Mouse (Mus musculus) gastrocnemius, postnatal 14 days (tissue): Measurements from ENCODE around the gene Pde4c. TPM values are rescaled to one million over a fixed set of nuclear protein-coding genes. Genes with fewer than 3 reads are reported as not detected.
A peak's percentile ranks its signal among the peaks of the same experiment; 100 is the strongest.

ENCODE experiments used
- DNase-seq: peaks from one replicate; pipeline ENCODE4 v3.0.0; 2021; ENCODE audit warnings: mixed read lengths
- intact Hi-C: fragments of 180-260 bp; cut with DNase I; formaldehyde crosslinking; loops from one replicate; pipeline ENCODE4 v1.15.1; 2025; ENCODE audit warnings: low total_unique reads
- total RNA-seq, 2 experiments: library from RNA; stranded (reverse); gene quantifications; 2 replicates each; pipeline ENCODE4 v1.2.3; 2021

The Pde4c gene
- total RNA-seq, 2 experiments from 2014 or later = 2.9 to 3.4 TPM

DNA sequence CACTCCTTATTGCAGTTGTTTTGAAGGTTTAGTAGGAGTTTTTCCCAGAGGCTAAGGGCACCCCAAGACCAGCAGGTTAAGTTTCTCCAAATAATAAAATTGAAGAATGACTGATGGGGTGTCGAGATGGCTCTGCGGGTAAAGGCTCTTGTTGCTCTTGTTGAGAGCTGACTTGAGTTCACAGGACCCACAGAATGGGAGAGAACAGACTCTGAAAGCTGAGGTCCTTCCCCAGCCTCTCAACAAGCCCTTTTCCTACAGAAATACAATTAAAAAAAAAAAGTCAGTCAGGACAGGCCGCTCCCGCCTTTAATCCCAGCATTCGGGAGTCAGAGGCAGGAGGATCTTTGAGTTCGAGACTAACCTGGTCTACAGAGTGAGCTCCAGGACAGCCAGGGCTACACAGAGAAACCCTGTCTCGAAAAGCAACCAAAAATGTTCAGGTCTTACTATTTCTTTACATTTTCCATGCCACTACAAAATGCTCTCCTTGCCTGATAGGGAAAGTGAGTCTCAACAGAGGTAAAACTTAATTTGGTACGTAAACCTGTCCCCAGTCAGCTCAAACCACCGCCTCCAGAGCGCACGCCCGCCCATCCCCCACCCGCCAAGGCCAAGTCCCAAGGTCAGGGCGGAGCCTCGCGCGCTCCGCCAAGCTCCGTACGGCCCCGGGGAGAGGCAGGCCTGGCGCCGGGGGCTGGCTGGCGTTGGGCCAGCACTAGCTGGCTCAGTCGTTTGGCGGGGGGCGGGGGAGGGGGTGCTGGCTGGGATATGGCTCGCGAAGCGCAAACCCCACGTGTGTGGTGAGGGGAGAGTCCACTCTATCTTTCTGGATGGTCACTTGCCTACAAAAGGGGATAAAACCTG, 27.3 kb upstream of the Pde4c start:
- intact Hi-C loops = no loop called here
- DNase-seq = peak; percentile 80

- DNase-seq = no peak
- intact Hi-C loops = no loop called here
Observed at GRCm38 (mm10) chr8:70696946-70697345, 26.6 kb upstream of the Pde4c start.

- intact Hi-C loops = no loop called here
- DNase-seq = no peak
Observed at GRCm38 (mm10) chr8:70697366-70698250, 25.9 kb upstream of the Pde4c start.

DNA sequence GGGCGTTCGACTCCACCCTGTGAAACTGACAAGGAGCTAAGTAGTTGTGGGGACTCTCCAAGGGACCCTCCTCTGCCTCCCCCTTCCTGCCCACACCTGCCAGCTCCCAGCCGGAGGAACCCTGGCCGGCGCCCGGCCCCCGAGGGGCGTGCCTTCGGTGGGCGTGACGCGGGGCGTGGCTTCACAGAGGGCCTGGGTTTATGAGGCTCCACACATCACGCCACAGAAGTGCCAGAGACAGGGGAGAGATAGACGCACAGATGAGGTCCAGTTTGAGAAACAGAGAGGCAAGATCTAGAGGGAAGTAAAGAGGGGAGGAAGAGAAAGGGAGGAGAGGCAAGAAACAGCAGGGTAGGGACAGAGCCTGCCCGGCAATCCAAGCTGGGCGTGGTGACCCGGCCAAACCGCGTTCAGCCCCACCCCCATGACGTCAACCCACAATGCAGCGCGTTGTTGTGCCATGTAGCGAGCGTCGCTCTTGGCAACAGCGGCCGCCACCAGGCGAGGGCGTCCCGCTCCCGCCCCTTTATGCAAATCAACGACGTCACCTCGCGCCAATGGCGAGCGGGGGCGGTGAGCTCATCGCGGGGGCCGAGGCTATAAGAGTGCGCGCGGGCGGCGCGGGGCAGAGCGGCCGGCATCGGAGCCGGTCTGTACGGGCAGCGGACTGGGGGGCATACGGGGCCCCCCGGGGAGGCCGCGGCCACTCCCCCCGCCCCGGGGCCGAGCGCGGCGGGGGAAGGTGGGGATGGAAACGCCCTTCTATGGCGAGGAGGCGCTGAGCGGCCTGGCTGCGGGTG, 25.0 kb upstream of the Pde4c start, which contains the start of gene Jund:
Gene Jund (plus strand): TSS at position 640 of the 800 bp plus-strand sequence.
- DNase-seq = peak; percentile 99
- intact Hi-C loops = no loop called here

GRCm38 (mm10) chr8:70699116-70699833, 24.2 kb upstream of the Pde4c start:
- intact Hi-C loops = no loop called here
- DNase-seq = peak; percentile 62

DNA sequence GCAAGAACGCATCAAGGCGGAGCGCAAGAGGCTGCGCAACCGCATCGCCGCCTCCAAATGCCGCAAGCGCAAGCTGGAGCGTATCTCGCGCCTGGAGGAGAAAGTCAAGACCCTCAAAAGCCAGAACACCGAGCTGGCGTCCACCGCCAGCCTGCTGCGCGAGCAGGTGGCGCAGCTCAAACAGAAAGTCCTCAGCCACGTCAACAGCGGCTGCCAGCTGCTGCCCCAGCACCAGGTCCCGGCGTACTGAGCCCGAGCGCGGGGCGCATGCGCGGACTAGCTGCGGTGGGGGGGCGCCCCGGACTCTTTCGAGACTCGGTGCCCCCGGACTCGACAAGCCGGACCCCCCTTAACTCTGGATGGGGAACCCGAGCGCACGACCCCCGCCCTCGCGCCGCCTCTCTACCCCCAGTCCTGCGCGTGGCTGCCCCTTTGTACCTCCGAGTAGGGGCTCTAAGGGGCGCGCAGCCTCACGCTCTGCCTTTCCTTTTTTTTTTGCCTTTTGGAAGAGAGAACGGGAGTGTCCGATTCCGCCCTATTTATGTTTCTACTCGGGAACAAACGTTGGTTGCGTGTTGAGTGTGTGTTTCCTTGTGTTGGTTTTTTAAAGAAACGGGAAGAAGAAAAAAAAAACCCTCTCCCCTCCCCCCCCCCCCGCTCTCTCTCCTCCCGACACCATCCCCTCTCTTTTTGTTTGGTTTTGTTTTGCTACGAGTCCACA, 23.5 kb upstream of the Pde4c start:
- intact Hi-C loops = loop anchor here (5.0 to 10.0 kb wide), 2 partner anchors 33 to 75 kb away; no protein-coding TSS in a partner anchor
- DNase-seq = peak; percentile 83

- peak; percentile 91 for DNase-seq
- intact Hi-C loops = loop anchor here (5.0 to 10.0 kb wide), 2 partner anchors 33 to 76 kb away; no protein-coding TSS in a partner anchor
Observed at GRCm38 (mm10) chr8:70700555-70700922, 23.0 kb upstream of the Pde4c start.

DNA sequence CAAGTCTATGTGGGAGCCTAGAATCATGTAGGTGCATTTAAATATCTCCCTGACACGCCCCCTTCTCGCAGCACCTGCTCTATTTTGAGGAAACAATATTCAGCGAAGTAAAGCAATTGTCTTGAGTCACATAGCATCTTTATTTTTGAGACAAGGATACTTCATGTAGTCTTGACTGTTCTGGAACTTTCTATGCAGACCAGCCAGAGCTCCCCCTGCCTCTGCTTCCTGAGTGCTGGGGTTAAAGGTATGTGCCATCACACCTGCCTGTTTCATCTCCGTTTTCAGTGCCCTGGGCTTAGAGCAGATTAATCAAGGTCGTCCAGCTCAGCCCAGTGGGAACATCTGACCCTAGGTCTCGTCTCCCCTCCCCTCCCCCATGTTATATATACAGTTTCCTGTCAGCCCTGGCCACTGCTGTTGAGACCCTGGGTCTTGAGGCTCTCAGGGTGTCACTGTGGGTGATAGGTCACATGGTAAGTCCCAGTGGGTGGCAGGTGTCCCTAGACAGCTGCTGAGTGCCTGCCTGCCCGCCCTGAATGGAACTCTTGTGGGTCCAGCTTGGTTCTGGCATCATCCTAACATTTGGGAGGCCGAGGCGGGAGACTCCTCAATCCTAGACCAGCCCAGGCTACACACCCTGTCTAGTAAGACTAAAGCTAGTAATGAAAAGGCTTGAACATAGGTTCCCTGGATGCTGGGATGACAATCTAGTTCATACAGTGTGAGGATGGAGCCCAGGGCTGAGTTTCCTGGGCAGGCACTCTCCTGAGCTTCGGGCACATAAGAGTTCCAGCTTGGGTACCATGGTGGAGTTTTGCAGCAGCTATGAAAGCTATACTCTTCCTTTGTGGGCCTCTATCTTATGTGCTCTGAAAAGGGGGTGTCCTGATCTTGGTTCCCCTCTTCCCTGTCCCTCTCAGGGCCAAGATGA, 22.2 kb upstream of the Pde4c start:
- no peak for DNase-seq
- intact Hi-C loops = loop anchor here (5.0 to 10.0 kb wide), 2 partner anchors 34 to 77 kb away; no protein-coding TSS in a partner anchor

- intact Hi-C loops = loop anchor here (5.0 to 10.0 kb wide), 2 partner anchors 35 to 77 kb away; no protein-coding TSS in a partner anchor
- DNase-seq = no peak
Observed at GRCm38 (mm10) chr8:70701982-70702841, 21.3 kb upstream of the Pde4c start.

DNA sequence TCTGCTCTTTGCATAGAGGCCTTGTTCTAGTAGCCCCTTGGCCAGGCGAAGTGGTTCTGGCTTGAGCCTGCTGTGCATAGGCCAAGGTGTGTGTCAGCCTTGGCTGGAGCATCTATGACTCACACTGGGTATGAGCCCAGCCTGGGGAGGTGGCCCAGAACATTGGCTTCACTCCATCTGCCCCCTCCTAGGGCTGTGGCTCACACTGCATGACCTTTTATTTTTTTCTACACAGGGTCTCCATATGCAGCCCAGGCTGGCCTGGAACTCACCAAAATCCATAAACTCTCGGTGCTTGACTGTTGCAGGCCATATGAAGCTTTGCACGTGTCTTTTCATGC, 20.7 kb upstream of the Pde4c start:
- DNase-seq = peak; percentile 86
- intact Hi-C loops = loop anchor here (5.0 to 10.0 kb wide), 2 partner anchors 36 to 78 kb away; no protein-coding TSS in a partner anchor

- intact Hi-C loops = loop anchor here (5.0 to 10.0 kb wide), 2 partner anchors 36 to 78 kb away; no protein-coding TSS in a partner anchor
- no peak for DNase-seq
Observed at GRCm38 (mm10) chr8:70703287-70703686, 20.2 kb upstream of the Pde4c start, which contains the start of gene Iqcn. TSS of gene Iqcn (plus strand) at chr8:70703457.

DNA sequence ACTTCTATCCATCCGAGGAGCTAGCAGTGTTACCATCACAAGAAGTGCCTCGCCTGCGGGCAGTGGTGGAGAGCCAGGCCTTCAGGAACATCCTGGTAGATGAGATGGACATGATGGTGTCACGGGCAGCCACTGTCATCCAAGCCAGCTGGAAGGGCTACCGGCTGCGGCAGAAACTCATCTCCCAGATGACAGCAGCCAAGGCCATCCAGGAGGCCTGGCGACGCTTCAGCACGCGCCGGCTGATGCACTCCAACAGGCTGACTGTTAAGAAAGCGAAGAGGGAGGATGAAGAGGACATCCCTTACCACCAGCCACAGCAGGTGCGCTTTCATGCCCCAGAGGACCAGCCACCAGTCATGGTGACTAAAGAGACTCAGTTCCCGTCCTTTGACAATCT, 15.2 kb upstream of the Pde4c start:
- peak; percentile 58 for DNase-seq
- intact Hi-C loops = loop anchor here (10.0 kb wide), 1 partner anchor 83 kb away; no protein-coding TSS in a partner anchor

DNA sequence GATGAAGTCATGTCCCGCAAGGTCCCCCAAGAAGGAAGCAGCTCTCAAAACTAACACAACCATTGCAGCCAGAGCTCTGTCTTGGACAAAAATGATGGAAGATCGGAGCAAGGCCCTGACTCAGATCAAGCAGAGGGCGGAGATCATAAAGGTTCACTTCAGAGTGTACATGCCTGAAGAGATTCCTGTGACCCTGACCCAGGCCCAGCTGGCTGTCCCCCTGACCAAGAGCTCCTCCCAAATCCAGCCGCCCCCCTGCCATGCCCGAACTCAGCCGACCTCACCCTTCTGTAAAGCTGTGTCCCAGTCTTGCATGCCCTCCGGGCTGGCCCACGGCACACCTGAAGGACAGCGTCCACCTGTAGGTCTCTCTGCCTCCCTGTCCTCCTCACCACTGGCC, 13.7 kb upstream of the Pde4c start:
- DNase-seq = no peak
- intact Hi-C loops = loop anchor here (5.0 to 10.0 kb wide), 2 partner anchors 38 to 85 kb away; no protein-coding TSS in a partner anchor

- DNase-seq = peak; percentile 76
- intact Hi-C loops = loop anchor here (5.0 kb wide), 1 partner anchor 37 kb away; no protein-coding TSS in a partner anchor
Observed at GRCm38 (mm10) chr8:70710296-70710695, 13.2 kb upstream of the Pde4c start.

DNA sequence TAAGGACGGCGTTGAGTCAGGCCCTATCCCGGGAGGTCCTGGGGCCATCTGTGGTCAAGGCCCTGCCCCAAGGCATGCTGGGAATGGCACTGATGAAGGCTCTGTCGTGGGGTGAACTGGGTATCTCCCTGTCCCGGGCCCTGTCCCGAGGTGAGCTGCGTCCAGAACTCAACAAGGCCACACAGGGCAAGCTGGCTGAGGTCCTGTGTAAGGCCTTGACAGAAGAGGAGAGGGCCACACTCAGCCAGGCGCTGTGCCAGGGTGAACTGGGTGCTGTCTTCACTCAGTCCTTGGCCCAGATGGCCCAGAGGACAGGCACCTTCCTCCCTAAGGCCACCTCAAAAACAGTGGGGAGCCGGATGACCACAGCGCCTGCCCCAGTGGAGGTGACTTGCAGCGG, 12.5 kb upstream of the Pde4c start:
- peak; percentile 11 for DNase-seq
- intact Hi-C loops = loop anchor here (5.0 kb wide), 1 partner anchor 36 kb away; no protein-coding TSS in a partner anchor

- DNase-seq = no peak
- intact Hi-C loops = loop anchor here (5.0 kb wide), 1 partner anchor 33 kb away; no protein-coding TSS in a partner anchor
Observed at GRCm38 (mm10) chr8:70713991-70714390, 9.5 kb upstream of the Pde4c start.
